Mouse (Mus musculus) erythroblast, embryonic 14.5 days (primary cell): ENCODE results near the gene Plekha1. TPM values are rescaled to one million over a fixed set of nuclear protein-coding genes. Genes with fewer than 3 reads are reported as not detected.

Experiments used
- H3K27me3 ChIP-seq: 2 replicates; pipeline ENCODE4 v1.6.1; 2012; ENCODE audit warnings: inconsistent platforms; ENCODE audit not compliant: control insufficient read depth
- H3K36me3 ChIP-seq: 2 replicates; pipeline ENCODE4 v1.6.1; 2012; ENCODE audit warnings: mild to moderate bottlenecking, inconsistent platforms; ENCODE audit not compliant: control insufficient read depth
- H3K4me1 ChIP-seq: 2 replicates; pipeline ENCODE4 v1.6.1; 2012; ENCODE audit warnings: inconsistent platforms; ENCODE audit not compliant: control insufficient read depth
- H3K4me3 ChIP-seq: replicated peaks from 2 replicates; pipeline ENCODE3; 2012; ENCODE audit warnings: moderate library complexity, mild to moderate bottlenecking, inconsistent platforms
- H3K9me3 ChIP-seq: 2 replicates; pipeline ENCODE4 v1.6.1; 2012; ENCODE audit warnings: low read length, inconsistent platforms, mixed read lengths; ENCODE audit not compliant: control insufficient read depth
- GATA1 ChIP-seq: IDR thresholded peaks from 2 replicates; pipeline ENCODE4 v1.6.1; 2012; ENCODE audit warnings: low read length, inconsistent platforms, mixed read lengths
- TAL1 ChIP-seq: IDR thresholded peaks from 3 replicates; pipeline ENCODE4 v1.6.1; 2012; ENCODE audit warnings: low read length, inconsistent platforms, mixed read lengths
- polyA plus RNA-seq: library from polyadenylated mRNA; stranded (reverse); fragments of >175 nt; gene quantifications from 2 replicates; pipeline ENCODE4 v1.2.3, GENCODE M21; 2012

Plekha1 gene
- polyA plus RNA-seq, 1 experiment: not detected

GRCm38 (mm10) chr7:130932921-130933320 is 67.4 kb downstream of the Plekha1 start:
- TF ChIP-seq GATA1 (no peak), TAL1 (no peak)
- Histone ChIP-seq H3K4me3 (no peak overlapping the region), H3K9me3 (no peaks in the 10 kb centered on the region; the same call in 1 of the 2 replicates), H3K36me3 (no peaks in the 10 kb centered on the region), H3K27me3 (peaks cover 51% of the 10 kb centered on the region), H3K4me1 (no peaks in the 10 kb centered on the region)

GRCm38 (mm10) chr7:130934654-130935053 is 69.1 kb downstream of the Plekha1 start:
- TF ChIP-seq TAL1 (no peak), GATA1 (no peak)
- Histone ChIP-seq H3K9me3 (no peaks in the 10 kb centered on the region; the same call in 1 of the 2 replicates), H3K4me3 (no peak overlapping the region), H3K27me3 (peaks cover 63% of the 10 kb centered on the region), H3K4me1 (no peaks in the 10 kb centered on the region), H3K36me3 (no peaks in the 10 kb centered on the region)

- Histone ChIP-seq H3K27me3 (peaks cover 63% of the 10 kb centered on the region), H3K9me3 (no peaks in the 10 kb centered on the region; the same call in 1 of the 2 replicates)
These were observed 69.9 kb downstream of the Plekha1 start for GRCm38 (mm10) chr7:130935421-130935792.

GRCm38 (mm10) chr7:130935793-130936471 is 70.4 kb downstream of the Plekha1 start, which contains the start of gene Htra1:
Gene Htra1, plus strand, starts transcription at chr7:130936111.
- TF ChIP-seq TAL1: no peak
- H3K4me3 ChIP-seq: peak within 1 kb of the TSS; percentile 24

More at GRCm38 (mm10) chr7:130935421-130935792, 69.9 kb downstream of the Plekha1 start:
- H3K4me1 ChIP-seq: no peaks in the 10 kb centered on the region
- no peaks in the 10 kb centered on the region for H3K36me3 ChIP-seq
- TF ChIP-seq GATA1 (no peak), TAL1 (no peak)
- H3K4me3 ChIP-seq: no peak overlapping the region

GRCm38 (mm10) chr7:130936472-130936951 is 71.0 kb downstream of the Plekha1 start:
- H3K9me3 ChIP-seq: no peaks in the 10 kb centered on the region; the same call in 1 of the 2 replicates
- peaks cover 63% of the 10 kb centered on the region for H3K27me3 ChIP-seq
- H3K4me1 ChIP-seq: no peaks in the 10 kb centered on the region
- no peaks in the 10 kb centered on the region for H3K36me3 ChIP-seq
- peak overlapping the region; percentile 24 for H3K4me3 ChIP-seq
- TF ChIP-seq TAL1 (no peak), GATA1 (no peak)

More at GRCm38 (mm10) chr7:130935793-130936471, 70.4 kb downstream of the Plekha1 start, which contains the start of gene Htra1:
- H3K4me1 ChIP-seq: no peaks in the 10 kb centered on the region
- H3K27me3 ChIP-seq: peaks cover 63% of the 10 kb centered on the region
- no peaks in the 10 kb centered on the region for H3K36me3 ChIP-seq
- H3K9me3 ChIP-seq: no peaks in the 10 kb centered on the region; the same call in 1 of the 2 replicates

- no peak for TF ChIP-seq TAL1
- no peak for TF ChIP-seq GATA1
- no peak overlapping the region for H3K4me3 ChIP-seq
- no peaks in the 10 kb centered on the region for H3K4me1 ChIP-seq
- H3K9me3 ChIP-seq: no peaks in the 10 kb centered on the region; the same call in 1 of the 2 replicates
- H3K27me3 ChIP-seq: peaks cover 63% of the 10 kb centered on the region
- H3K36me3 ChIP-seq: no peaks in the 10 kb centered on the region
These were observed 71.8 kb downstream of the Plekha1 start for GRCm38 (mm10) chr7:130937266-130937841.

- TF ChIP-seq TAL1 (no peak), GATA1 (no peak)
- Histone ChIP-seq H3K4me3 (no peak overlapping the region), H3K27me3 (peaks cover 60% of the 10 kb centered on the region), H3K4me1 (no peaks in the 10 kb centered on the region), H3K36me3 (no peaks in the 10 kb centered on the region), H3K9me3 (no peaks in the 10 kb centered on the region; the same call in 1 of the 2 replicates)
These were observed 72.4 kb downstream of the Plekha1 start for GRCm38 (mm10) chr7:130938005-130938404.

- no peak overlapping the region for H3K4me3 ChIP-seq
- no peak for TF ChIP-seq GATA1
- H3K27me3 ChIP-seq: peaks cover 52% of the 10 kb centered on the region
- H3K9me3 ChIP-seq: no peaks in the 10 kb centered on the region; the same call in 1 of the 2 replicates
- no peaks in the 10 kb centered on the region for H3K36me3 ChIP-seq
- H3K4me1 ChIP-seq: no peaks in the 10 kb centered on the region
These were observed 73.3 kb downstream of the Plekha1 start for GRCm38 (mm10) chr7:130938896-130939295.

- Histone ChIP-seq H3K27me3 (peaks cover 34% of the 10 kb centered on the region), H3K4me1 (no peaks in the 10 kb centered on the region), H3K36me3 (no peaks in the 10 kb centered on the region), H3K4me3 (no peak overlapping the region), H3K9me3 (no peaks in the 10 kb centered on the region; the same call in 1 of the 2 replicates)
- no peak for TF ChIP-seq GATA1
- TF ChIP-seq TAL1: no peak
These were observed 75.2 kb downstream of the Plekha1 start for GRCm38 (mm10) chr7:130940733-130941132.
